Mouse (Mus musculus): ENCODE data around the gene Lca5. TPM values are rescaled to one million over a fixed set of nuclear protein-coding genes. Genes with fewer than 3 reads are reported as not detected.

Gene Lca5
- polyA plus RNA-seq, 1 experiment from 2014 or later = 14.2 TPM

- Histone ChIP-seq H3K36me3 (no peaks in the 10 kb centered on the region), H3K27me3 (replicated peaks) (no peaks in the 10 kb centered on the region), H3K9ac (replicated peaks) (no peak overlapping the region), H3K4me2 (no peak overlapping the region), H3K4me3 (replicated peaks) (no peak overlapping the region), H3K4me1 (peaks cover 10% of the 10 kb centered on the region; the same call in 1 of the 2 replicates), H3K27ac (replicated peaks) (no peak overlapping the region), H3K9me3 (replicated peaks) (no peaks in the 10 kb centered on the region)
- 89% methylated on average over 5 of the region's 5 CpGs for WGBS
- 0 out of 2 replicates have a peak, but pooled peaks have one; percentile 16 for ATAC-seq (ENCODE audit: low FRiP score)
These were observed 54.6 kb downstream of the Lca5 start for GRCm38 (mm10) chr9:83386264-83386855.

GRCm38 (mm10) chr9:83385301-83385700 is 55.6 kb downstream of the Lca5 start:
- peaks cover 10% of the 10 kb centered on the region; the same call in 1 of the 2 replicates for H3K4me1 ChIP-seq
- ATAC-seq (ENCODE audit: low FRiP score) = no peak
- no peak overlapping the region for H3K27ac ChIP-seq (replicated peaks)
- no peak overlapping the region for H3K4me3 ChIP-seq (replicated peaks)
- H3K4me2 ChIP-seq = no peak overlapping the region
- H3K9ac ChIP-seq (replicated peaks) = no peak overlapping the region
- H3K27me3 ChIP-seq (replicated peaks) = no peaks in the 10 kb centered on the region
- 82% methylated on average over 6 of the region's 6 CpGs for WGBS
- no peaks in the 10 kb centered on the region for H3K9me3 ChIP-seq (replicated peaks)
- H3K36me3 ChIP-seq = no peaks in the 10 kb centered on the region

- H3K36me3 ChIP-seq = no peaks in the 10 kb centered on the region
- no peak for ATAC-seq (ENCODE audit: low FRiP score)
- no peak overlapping the region for H3K9ac ChIP-seq (replicated peaks)
- no peaks in the 10 kb centered on the region for H3K9me3 ChIP-seq (replicated peaks)
- no peak overlapping the region for H3K4me3 ChIP-seq (replicated peaks)
- WGBS = 59% methylated on average over 3 of the region's 3 CpGs
- peaks cover 8% of the 10 kb centered on the region; the same call in 1 of the 2 replicates for H3K4me1 ChIP-seq
- H3K27me3 ChIP-seq (replicated peaks) = no peaks in the 10 kb centered on the region
- H3K27ac ChIP-seq (replicated peaks) = no peak overlapping the region
- no peak overlapping the region for H3K4me2 ChIP-seq
These were observed 57.7 kb downstream of the Lca5 start for GRCm38 (mm10) chr9:83383235-83383634.

- no peak overlapping the region for H3K4me3 ChIP-seq (replicated peaks)
- ATAC-seq (ENCODE audit: low FRiP score) = no peak
These were observed 58.2 kb downstream of the Lca5 start for GRCm38 (mm10) chr9:83382775-83383174.

GRCm38 (mm10) chr9:83381317-83381716 is 59.6 kb downstream of the Lca5 start:
- no peaks in the 10 kb centered on the region for H3K27me3 ChIP-seq (replicated peaks)

More at GRCm38 (mm10) chr9:83382775-83383174, 58.2 kb downstream of the Lca5 start:
- Histone ChIP-seq H3K4me2 (no peak overlapping the region), H3K9me3 (replicated peaks) (no peaks in the 10 kb centered on the region), H3K4me1 (peaks cover 7% of the 10 kb centered on the region; the same call in 1 of the 2 replicates), H3K27ac (replicated peaks) (no peak overlapping the region), H3K27me3 (replicated peaks) (no peaks in the 10 kb centered on the region), H3K9ac (replicated peaks) (no peak overlapping the region), H3K36me3 (no peaks in the 10 kb centered on the region)
- WGBS = 47% methylated on average over 3 of the region's 3 CpGs

GRCm38 (mm10) chr9:83379661-83380060 is 61.3 kb downstream of the Lca5 start:
- Histone ChIP-seq H3K27ac (replicated peaks) (no peak overlapping the region), H3K9me3 (replicated peaks) (no peaks in the 10 kb centered on the region), H3K4me2 (no peak overlapping the region), H3K36me3 (no peaks in the 10 kb centered on the region), H3K27me3 (replicated peaks) (no peaks in the 10 kb centered on the region), H3K9ac (replicated peaks) (no peak overlapping the region), H3K4me1 (no peaks in the 10 kb centered on the region), H3K4me3 (replicated peaks) (no peak overlapping the region)
- 58% methylated on average over 10 of the region's 10 CpGs for WGBS
- no peak for ATAC-seq (ENCODE audit: low FRiP score)

More at GRCm38 (mm10) chr9:83381317-83381716, 59.6 kb downstream of the Lca5 start:
- H3K4me1 ChIP-seq = no peaks in the 10 kb centered on the region
- no peak overlapping the region for H3K4me2 ChIP-seq
- no peak overlapping the region for H3K4me3 ChIP-seq (replicated peaks)
- H3K36me3 ChIP-seq = no peaks in the 10 kb centered on the region
- ATAC-seq (ENCODE audit: low FRiP score) = no peak
- H3K27ac ChIP-seq (replicated peaks) = no peak overlapping the region
- no peaks in the 10 kb centered on the region for H3K9me3 ChIP-seq (replicated peaks)
- no peak overlapping the region for H3K9ac ChIP-seq (replicated peaks)

GRCm38 (mm10) chr9:83377132-83377531 is 63.8 kb downstream of the Lca5 start:
- WGBS = 87% methylated on average over 2 of the region's 2 CpGs
- no peaks in the 10 kb centered on the region for H3K4me1 ChIP-seq

GRCm38 (mm10) chr9:83375522-83376176 is 65.3 kb downstream of the Lca5 start:
- Histone ChIP-seq H3K27ac (replicated peaks) (no peak overlapping the region), H3K4me2 (no peak overlapping the region), H3K9ac (replicated peaks) (no peak overlapping the region), H3K4me1 (no peaks in the 10 kb centered on the region), H3K4me3 (replicated peaks) (no peak overlapping the region), H3K9me3 (replicated peaks) (no peaks in the 10 kb centered on the region), H3K36me3 (no peaks in the 10 kb centered on the region), H3K27me3 (replicated peaks) (no peaks in the 10 kb centered on the region)
- no peak for ATAC-seq (ENCODE audit: low FRiP score)
- 86% methylated on average over 4 of the region's 4 CpGs for WGBS

More at GRCm38 (mm10) chr9:83377132-83377531, 63.8 kb downstream of the Lca5 start:
- Histone ChIP-seq H3K27ac (replicated peaks) (no peak overlapping the region), H3K27me3 (replicated peaks) (no peaks in the 10 kb centered on the region), H3K9ac (replicated peaks) (no peak overlapping the region), H3K9me3 (replicated peaks) (no peaks in the 10 kb centered on the region), H3K4me2 (no peak overlapping the region), H3K36me3 (no peaks in the 10 kb centered on the region), H3K4me3 (replicated peaks) (no peak overlapping the region)
- ATAC-seq (ENCODE audit: low FRiP score) = no peak

- no peaks in the 10 kb centered on the region for H3K9me3 ChIP-seq (replicated peaks)
- no peaks in the 10 kb centered on the region for H3K36me3 ChIP-seq
- 60% methylated on average over 1 of the region's 1 CpGs for WGBS
- H3K4me1 ChIP-seq = no peaks in the 10 kb centered on the region
- no peak overlapping the region for H3K9ac ChIP-seq (replicated peaks)
- H3K4me3 ChIP-seq (replicated peaks) = no peak overlapping the region
- H3K27me3 ChIP-seq (replicated peaks) = no peaks in the 10 kb centered on the region
- no peak overlapping the region for H3K27ac ChIP-seq (replicated peaks)
- ATAC-seq (ENCODE audit: low FRiP score) = no peak
- H3K4me2 ChIP-seq = no peak overlapping the region
These were observed 70.0 kb downstream of the Lca5 start for GRCm38 (mm10) chr9:83370907-83371306.

GRCm38 (mm10) chr9:83368234-83368633 is 72.7 kb downstream of the Lca5 start:
- ATAC-seq (ENCODE audit: low FRiP score) = no peak
- no peak overlapping the region for H3K4me2 ChIP-seq
- H3K9me3 ChIP-seq (replicated peaks) = no peaks in the 10 kb centered on the region
- H3K4me3 ChIP-seq (replicated peaks) = no peak overlapping the region
- 91% methylated on average over 1 of the region's 1 CpGs for WGBS
- no peak overlapping the region for H3K9ac ChIP-seq (replicated peaks)
- H3K36me3 ChIP-seq = no peaks in the 10 kb centered on the region
- H3K27ac ChIP-seq (replicated peaks) = no peak overlapping the region
- H3K4me1 ChIP-seq = no peaks in the 10 kb centered on the region
- H3K27me3 ChIP-seq (replicated peaks) = no peaks in the 10 kb centered on the region

GRCm38 (mm10) chr9:83355802-83356201 is 85.1 kb downstream of the Lca5 start:
- Histone ChIP-seq H3K9me3 (replicated peaks) (no peaks in the 10 kb centered on the region), H3K27me3 (replicated peaks) (no peaks in the 10 kb centered on the region), H3K4me1 (no peaks in the 10 kb centered on the region; the same call in 1 of the 2 replicates), H3K9ac (replicated peaks) (no peak overlapping the region), H3K36me3 (no peaks in the 10 kb centered on the region), H3K4me3 (replicated peaks) (no peak overlapping the region), H3K27ac (replicated peaks) (no peak overlapping the region), H3K4me2 (no peak overlapping the region)
- WGBS = 76% methylated on average over 4 of the region's 4 CpGs
- ATAC-seq (ENCODE audit: low FRiP score) = no peak

GRCm38 (mm10) chr9:83353316-83353715 is 87.6 kb downstream of the Lca5 start:
- peaks cover 16% of the 10 kb centered on the region for H3K4me1 ChIP-seq
- H3K4me2 ChIP-seq = no peak overlapping the region
- no peak overlapping the region for H3K27ac ChIP-seq (replicated peaks)
- H3K36me3 ChIP-seq = no peaks in the 10 kb centered on the region
- H3K9ac ChIP-seq (replicated peaks) = no peak overlapping the region
- H3K4me3 ChIP-seq (replicated peaks) = no peak overlapping the region
- no peaks in the 10 kb centered on the region for H3K9me3 ChIP-seq (replicated peaks)
- H3K27me3 ChIP-seq (replicated peaks) = no peaks in the 10 kb centered on the region
- no peak for ATAC-seq (ENCODE audit: low FRiP score)
- 54% methylated on average over 7 of the region's 7 CpGs for WGBS
